In genomic region chr1:180482840-180483398, GRCm38 (mm10) we compare ENCODE assay signal across 10 mouse cellular contexts. TPM values are rescaled to one million over a fixed set of nuclear protein-coding genes. Genes with fewer than 3 reads are reported as not detected.
DNase-seq lines count a peak whose midpoint lies in the region; ATAC-seq lines count a peak whose summit lies in the region.
"Had no signal": no experiment of that assay in that cellular context is flagged by ENCODE, and none has a peak within 500 bp of the region (broad histone marks: within the 10 kb centered on the region; RNA-seq: fewer than 3 reads in every experiment).

No protein-coding gene starts in this region.

- H3K9me3 ChIP-seq in heart, embryonic 14.5 days (ENCODE audit: control insufficient read depth, low read length), result no peaks in the 10 kb centered on the region
- H3K9me3 ChIP-seq in hindbrain, embryonic 13.5 days, result no peaks in the 10 kb centered on the region
- H3K9me3 ChIP-seq in midbrain, embryonic 13.5 days, result no peaks in the 10 kb centered on the region

- ATAC-seq in heart, embryonic 14.5 days (ENCODE audit: insufficient number of reproducible peaks, insufficient read depth, low FRiP score, low read depth), result no peak
- ATAC-seq in hindbrain, embryonic 13.5 days (ENCODE audit: low FRiP score), result 0 out of 2 replicates have a peak, but pooled peaks have one; percentile 12
- ATAC-seq in midbrain, embryonic 13.5 days, result 0 out of 2 replicates have a peak, but pooled peaks have one; percentile 41
- ATAC-seq in monocyte, adult 5-6 weeks (replicated peaks; ENCODE audit: insufficient number of reproducible peaks, low FRiP score, low TSS enrichment, poor library complexity, severe bottlenecking), result no peak
- ATAC-seq in erythroid progenitor cell, adult 5-6 weeks (replicated peaks; ENCODE audit: low FRiP score, poor library complexity, severe bottlenecking), result no peak

- DNase-seq in heart, adult 9 months (ENCODE audit: low spot score in 2 of 2), result no peak
- DNase-seq in urinary bladder, postnatal 25 days (ENCODE audit: low spot score), result no peak

- H3K4me2 ChIP-seq in heart, embryonic 14.5 days (ENCODE audit: low read length), result peak overlapping the region; percentile 65
- peak overlapping the region; percentile 78 for H3K4me2 ChIP-seq in hindbrain, embryonic 13.5 days
- H3K4me2 ChIP-seq in midbrain, embryonic 13.5 days (replicated peaks), result peak overlapping the region; percentile 79

- no peak overlapping the region for H3K27ac ChIP-seq in heart, embryonic 14.5 days (replicated peaks in 1 of 2; ENCODE audit: control insufficient read depth in 1 of 2, insufficient read depth in 1 of 2, low read depth in 2 of 2, low read length in 2 of 2)
- no peak overlapping the region for H3K27ac ChIP-seq in brown adipose tissue, adult 24 weeks (replicated peaks; ENCODE audit: low read depth, low read length)
- no peak overlapping the region; the same call in 1 of the 2 replicates for H3K27ac ChIP-seq in hindbrain, embryonic 13.5 days
- no peak overlapping the region for H3K27ac ChIP-seq in midbrain, embryonic 13.5 days

- H3K36me3 ChIP-seq in heart, embryonic 14.5 days (ENCODE audit: control insufficient read depth, insufficient read depth, low read length), result no peaks in the 10 kb centered on the region
- no peaks in the 10 kb centered on the region for H3K36me3 ChIP-seq in hindbrain, embryonic 13.5 days
- no peaks in the 10 kb centered on the region for H3K36me3 ChIP-seq in midbrain, embryonic 13.5 days

- 5% methylated on average over 36 of the region's 39 CpGs for WGBS in heart, embryonic 14.5 days
- WGBS in hindbrain, embryonic 13.5 days, result 3% methylated on average over 32 of the region's 39 CpGs
- WGBS in midbrain, embryonic 13.5 days, result 4% methylated on average over 39 of the region's 39 CpGs

- H3K27me3 ChIP-seq in heart, embryonic 14.5 days (ENCODE audit: control insufficient read depth, insufficient read depth, low read length), result peaks cover 84% of the 10 kb centered on the region
- H3K27me3 ChIP-seq in hindbrain, embryonic 13.5 days, result peaks cover 49% of the 10 kb centered on the region
- H3K27me3 ChIP-seq in midbrain, embryonic 13.5 days, result peaks cover 56% of the 10 kb centered on the region

- no peak overlapping the region; the same call in 1 of the 2 replicates for H3K9ac ChIP-seq in heart, embryonic 14.5 days (ENCODE audit: low read length)
- peak overlapping the region; percentile 71 for H3K9ac ChIP-seq in hindbrain, embryonic 13.5 days
- H3K9ac ChIP-seq in midbrain, embryonic 13.5 days (replicated peaks), result peak overlapping the region; percentile 63

- peak overlapping the region; percentile 32 to 38 for H3K4me3 ChIP-seq in heart, embryonic 14.5 days (ENCODE audit: control insufficient read depth in 1 of 2, insufficient read depth in 1 of 2, low read depth in 1 of 2, low read length in 2 of 2)
- peak overlapping the region; percentile 23 for H3K4me3 ChIP-seq in brown adipose tissue, adult 24 weeks (ENCODE audit: insufficient read depth, low read depth, low read length)
- H3K4me3 ChIP-seq in hindbrain, embryonic 13.5 days, result peak overlapping the region; percentile 52
- H3K4me3 ChIP-seq in midbrain, embryonic 13.5 days (replicated peaks), result peak overlapping the region; percentile 48
- H3K4me3 ChIP-seq: myocyte had no signal

- H3K4me1 ChIP-seq in heart, embryonic 14.5 days (ENCODE audit: control insufficient read depth in 2 of 2, insufficient read depth in 2 of 2, low read length in 2 of 2), result peaks cover 14 to 24% of the 10 kb centered on the region in 2 experiments
- peaks cover 4% of the 10 kb centered on the region; the same call in 1 of the 2 replicates for H3K4me1 ChIP-seq in brown adipose tissue, adult 24 weeks (ENCODE audit: control insufficient read depth, insufficient read depth, insufficient read length, low read length)
- peaks cover 31% of the 10 kb centered on the region for H3K4me1 ChIP-seq in hindbrain, embryonic 13.5 days (replicated peaks)
- peaks cover 22% of the 10 kb centered on the region for H3K4me1 ChIP-seq in midbrain, embryonic 13.5 days (replicated peaks)

RNA-seq across cellular contexts. Expression of gene Stum, which starts 0.4 kb away (rescaled TPM):
- polyA plus RNA-seq in heart, embryonic 14.5 days (2014; fragmentation: Nextera tagmentation; extraction: Ambion mirVana), result 0.45 and 0.97 TPM in 2 replicates
- 0.28 and 0.92 TPM in 2 replicates for polyA plus RNA-seq in brown adipose tissue, adult 24 weeks (2012; ENCODE audit: insufficient read depth, insufficient read length, missing spikeins)
- polyA plus RNA-seq in hindbrain, embryonic 13.5 days (2015; fragmentation: Nextera tagmentation; extraction: Ambion mirVana), result 4.3 and 5.1 TPM in 2 replicates
- 1.6 and 1.7 TPM in 2 replicates for polyA plus RNA-seq in midbrain, embryonic 13.5 days (2015; fragmentation: Nextera tagmentation; extraction: Ambion mirVana)
- total RNA-seq in monocyte, adult 5-6 weeks (2017), result not detected in 3 replicates
- total RNA-seq in erythroid progenitor cell, adult 5-6 weeks (2015; ENCODE audit: low replicate concordance), result not detected in 2 replicates
- not detected in 2 replicates for total RNA-seq in erythroid progenitor cell, adult 5-6 weeks (2017; ENCODE audit: low replicate concordance)
- total RNA-seq: MEL had no signal

Comparison
In these comparisons a context has a peak if more than half of its experiments do, and no peak if none do; other contexts are left out.
1. ATAC-seq: peak in hindbrain, embryonic 13.5 days (single experiment) and midbrain, embryonic 13.5 days (single experiment); none in heart, embryonic 14.5 days (single experiment), monocyte, adult 5-6 weeks (single experiment) and erythroid progenitor cell, adult 5-6 weeks (single experiment).
2. Peak in every context shown above with its lines, with median percentiles within 50 percentile points of each other: H3K4me2 ChIP-seq and H3K4me3 ChIP-seq.